In genomic region chr14:115240621-115241373, GRCm38 (mm10) we compare ENCODE assay signal across 20 mouse cellular contexts.
A peak's percentile ranks its signal among the peaks of the same experiment; 100 is the strongest.
DNase-seq lines count a peak whose midpoint lies in the region; ATAC-seq and TF ChIP-seq lines count a peak whose summit lies in the region.
"Had no signal": no experiment of that assay in that cellular context is flagged by ENCODE, and none has a peak within 500 bp of the region (broad histone marks: within the 10 kb centered on the region; RNA-seq: fewer than 3 reads in every experiment).

No protein-coding gene starts in this region.

- ATAC-seq in midbrain, embryonic 11.5 days (ENCODE audit: low FRiP score): peak; percentile 40; the same call in 1 of the 2 replicates
- ATAC-seq in forebrain, postnatal 0 days: peak; percentile 36; the same call in 1 of the 2 replicates
- ATAC-seq in midbrain, embryonic 15.5 days (replicated peaks): peak; percentile 79
- no peak for ATAC-seq in megakaryocyte progenitor cell, adult 5-6 weeks (replicated peaks; ENCODE audit: poor library complexity)
- ATAC-seq: hindbrain, embryonic 16.5 days had no signal

- H3K9me3 ChIP-seq in midbrain, embryonic 11.5 days (ENCODE audit: control insufficient read depth, low read length): no peaks in the 10 kb centered on the region
- H3K9me3 ChIP-seq in midbrain, embryonic 10.5 days (replicated peaks): no peaks in the 10 kb centered on the region
- H3K9me3 ChIP-seq in forebrain, postnatal 0 days (ENCODE audit: low read length): no peaks in the 10 kb centered on the region
- no peaks in the 10 kb centered on the region for H3K9me3 ChIP-seq in midbrain, embryonic 15.5 days
- H3K9me3 ChIP-seq: embryonic facial prominence, embryonic 13.5 days; heart, embryonic 10.5 days; hindbrain, embryonic 12.5 days had no signal

- no peaks in the 10 kb centered on the region for H3K27me3 ChIP-seq in midbrain, embryonic 11.5 days (ENCODE audit: control insufficient read depth, insufficient read depth, low read length)
- no peaks in the 10 kb centered on the region for H3K27me3 ChIP-seq in midbrain, embryonic 10.5 days (ENCODE audit: low read depth, poor library complexity, severe bottlenecking)
- no peaks in the 10 kb centered on the region for H3K27me3 ChIP-seq in forebrain, postnatal 0 days (ENCODE audit: insufficient read depth, low read length)
- H3K27me3 ChIP-seq in midbrain, embryonic 15.5 days (replicated peaks): no peaks in the 10 kb centered on the region
- H3K27me3 ChIP-seq: embryonic facial prominence, embryonic 13.5 days; hindbrain, embryonic 12.5 days had no signal

- no peak for TF ChIP-seq CTCF in forebrain, postnatal 0 days (IDR thresholded peaks at IDR 0.05; ENCODE audit: low read depth)

- no peaks in the 10 kb centered on the region for H3K36me3 ChIP-seq in midbrain, embryonic 11.5 days (ENCODE audit: control insufficient read depth, insufficient read depth, low read length)
- H3K36me3 ChIP-seq in midbrain, embryonic 10.5 days: no peaks in the 10 kb centered on the region
- no peaks in the 10 kb centered on the region for H3K36me3 ChIP-seq in forebrain, postnatal 0 days (ENCODE audit: insufficient read depth)
- no peaks in the 10 kb centered on the region for H3K36me3 ChIP-seq in midbrain, embryonic 15.5 days (replicated peaks)
- H3K36me3 ChIP-seq: embryonic facial prominence, embryonic 13.5 days; heart, embryonic 10.5 days; hindbrain, embryonic 12.5 days had no signal

- no peak overlapping the region for H3K4me2 ChIP-seq in midbrain, embryonic 11.5 days
- no peak overlapping the region for H3K4me2 ChIP-seq in forebrain, postnatal 0 days (ENCODE audit: low read depth)
- H3K4me2 ChIP-seq in midbrain, embryonic 15.5 days: no peak overlapping the region
- H3K4me2 ChIP-seq: embryonic facial prominence, embryonic 13.5 days; hindbrain, embryonic 12.5 days had no signal

- H3K4me1 ChIP-seq in midbrain, embryonic 11.5 days (ENCODE audit: control insufficient read depth, insufficient read depth, low read length): no peaks in the 10 kb centered on the region
- H3K4me1 ChIP-seq in midbrain, embryonic 10.5 days: peaks cover 4% of the 10 kb centered on the region; the same call in 1 of the 2 replicates
- no peaks in the 10 kb centered on the region for H3K4me1 ChIP-seq in forebrain, postnatal 0 days (ENCODE audit: insufficient read depth)
- H3K4me1 ChIP-seq in midbrain, embryonic 15.5 days: peaks cover 2% of the 10 kb centered on the region; the same call in 1 of the 2 replicates
- H3K4me1 ChIP-seq: embryonic facial prominence, embryonic 13.5 days; heart, embryonic 10.5 days; hindbrain, embryonic 12.5 days had no signal

- no peak overlapping the region for H3K4me3 ChIP-seq in midbrain, embryonic 11.5 days (ENCODE audit: low read depth, low read length)
- no peak overlapping the region for H3K4me3 ChIP-seq in midbrain, embryonic 10.5 days
- no peak overlapping the region for H3K4me3 ChIP-seq in forebrain, postnatal 0 days (ENCODE audit: low read depth, low read length)
- H3K4me3 ChIP-seq in midbrain, embryonic 15.5 days: no peak overlapping the region
- H3K4me3 ChIP-seq: embryonic facial prominence, embryonic 13.5 days; heart, embryonic 10.5 days; hindbrain, embryonic 12.5 days had no signal

- no peak overlapping the region for H3K9ac ChIP-seq in midbrain, embryonic 11.5 days (ENCODE audit: low read length)
- H3K9ac ChIP-seq in forebrain, postnatal 0 days: no peak overlapping the region
- H3K9ac ChIP-seq in midbrain, embryonic 15.5 days: no peak overlapping the region
- H3K9ac ChIP-seq: embryonic facial prominence, embryonic 13.5 days; hindbrain, embryonic 12.5 days had no signal

- DNase-seq in midbrain, embryonic 11.5 days (ENCODE audit: low spot score, missing footprints): no peak
- DNase-seq in midbrain, embryonic 10.5 days (ENCODE audit: low spot score): no peak
- DNase-seq in forebrain, postnatal 0 days: peak; percentile 9
- DNase-seq in gastrocnemius, postnatal 36 days: no peak
- DNase-seq in ovary, adult 18-20 months (ENCODE audit: low spot score): no peak
- DNase-seq: adrenal gland, adult 2 months; adrenal gland, postnatal 25 days; cerebellum, adult 11 months; cerebellum, adult 8-10 months; cerebellum, postnatal 36 days; gastrocnemius, postnatal 10 days; heart, postnatal 10 days; heart, postnatal 4 days; kidney, adult 11 months had no signal

- H3K27ac ChIP-seq in midbrain, embryonic 11.5 days (ENCODE audit: low read depth, low read length): no peak overlapping the region
- no peak overlapping the region for H3K27ac ChIP-seq in midbrain, embryonic 10.5 days (replicated peaks)
- H3K27ac ChIP-seq in forebrain, postnatal 0 days (ENCODE audit: low read depth, low read length): no peak overlapping the region
- H3K27ac ChIP-seq in midbrain, embryonic 15.5 days: no peak overlapping the region
- H3K27ac ChIP-seq: embryonic facial prominence, embryonic 13.5 days; heart, embryonic 10.5 days; hindbrain, embryonic 12.5 days had no signal

- intact Hi-C loops in gastrocnemius, postnatal 36 days (cut with DNase I): no loop called here

- WGBS in midbrain, embryonic 11.5 days: 55% methylated on average over 4 of the region's 4 CpGs
- 66% methylated on average over 4 of the region's 4 CpGs for WGBS in midbrain, embryonic 10.5 days
- 53% methylated on average over 4 of the region's 4 CpGs for WGBS in forebrain, postnatal 0 days
- 41% methylated on average over 4 of the region's 4 CpGs for WGBS in midbrain, embryonic 15.5 days
